Mouse (Mus musculus): Measurements from ENCODE around the gene Mcoln2. TPM values are rescaled to one million over a fixed set of nuclear protein-coding genes. Genes with fewer than 3 reads are reported as not detected.
A peak's percentile ranks its signal among the peaks of the same experiment; 100 is the strongest.

The Mcoln2 gene
- 0.51 and 0.58 TPM in 2 replicates for polyA plus RNA-seq (2015; fragmentation: Nextera tagmentation; extraction: Ambion mirVana)

- Histone ChIP-seq H3K9me3 (no peaks in the 10 kb centered on the region), H3K27ac (no peak within 1 kb of the TSS), H3K36me3 (no peaks in the 10 kb centered on the region), H3K4me2 (peak within 1 kb of the TSS; percentile 91), H3K4me3 (peak within 1 kb of the TSS; percentile 46), H3K9ac (peak within 1 kb of the TSS; percentile 57; the same call in 1 of the 2 replicates), H3K27me3 (peaks cover 67% of the 10 kb centered on the region), H3K4me1 (peaks cover 22% of the 10 kb centered on the region)
- 14% methylated on average over 29 of the region's 34 CpGs for WGBS
- no peak; the same call in 1 of the 2 replicates for ATAC-seq (ENCODE audit: insufficient number of reproducible peaks, insufficient read depth, low FRiP score, low TSS enrichment, low read depth)
These were observed at the start of gene Mcoln2 for GRCm38 (mm10) chr3:146149156-146150057. Gene Mcoln2 (plus strand): TSS chr3:146149833.

- H3K4me2 ChIP-seq: no peak overlapping the region
- no peaks in the 10 kb centered on the region for H3K36me3 ChIP-seq
- no peaks in the 10 kb centered on the region for H3K27me3 ChIP-seq
- no peaks in the 10 kb centered on the region for H3K4me1 ChIP-seq
- H3K9ac ChIP-seq: no peak overlapping the region
- no peak overlapping the region for H3K27ac ChIP-seq
- ATAC-seq (ENCODE audit: insufficient number of reproducible peaks, insufficient read depth, low FRiP score, low TSS enrichment, low read depth): no peak
- H3K9me3 ChIP-seq: no peaks in the 10 kb centered on the region
- H3K4me3 ChIP-seq: no peak overlapping the region
These were observed 49.7 kb upstream of the Mcoln2 start for GRCm38 (mm10) chr3:146099925-146100324.

GRCm38 (mm10) chr3:146102049-146102448 lies 47.6 kb upstream of the Mcoln2 start:
- no peaks in the 10 kb centered on the region for H3K27me3 ChIP-seq
- H3K4me3 ChIP-seq: no peak overlapping the region
- H3K4me1 ChIP-seq: peaks cover 4% of the 10 kb centered on the region
- H3K4me2 ChIP-seq: no peak overlapping the region
- no peaks in the 10 kb centered on the region for H3K36me3 ChIP-seq
- ATAC-seq (ENCODE audit: insufficient number of reproducible peaks, insufficient read depth, low FRiP score, low TSS enrichment, low read depth): no peak
- H3K27ac ChIP-seq: no peak overlapping the region
- H3K9ac ChIP-seq: no peak overlapping the region
- H3K9me3 ChIP-seq: no peaks in the 10 kb centered on the region
- WGBS: 57% methylated on average over 6 of the region's 6 CpGs

GRCm38 (mm10) chr3:146107116-146107849 lies 42.4 kb upstream of the Mcoln2 start:
- H3K27ac ChIP-seq: no peak overlapping the region
- ATAC-seq (ENCODE audit: insufficient number of reproducible peaks, insufficient read depth, low FRiP score, low TSS enrichment, low read depth): no peak
- no peaks in the 10 kb centered on the region for H3K9me3 ChIP-seq
- WGBS: 3% methylated on average over 18 of the region's 18 CpGs
- no peaks in the 10 kb centered on the region for H3K36me3 ChIP-seq
- H3K4me2 ChIP-seq: peak overlapping the region; percentile 86
- peaks cover 3% of the 10 kb centered on the region; the same call in 1 of the 2 replicates for H3K27me3 ChIP-seq
- H3K9ac ChIP-seq: peak overlapping the region; percentile 59
- H3K4me3 ChIP-seq: peak overlapping the region; percentile 46
- peaks cover 9% of the 10 kb centered on the region for H3K4me1 ChIP-seq

DNA sequence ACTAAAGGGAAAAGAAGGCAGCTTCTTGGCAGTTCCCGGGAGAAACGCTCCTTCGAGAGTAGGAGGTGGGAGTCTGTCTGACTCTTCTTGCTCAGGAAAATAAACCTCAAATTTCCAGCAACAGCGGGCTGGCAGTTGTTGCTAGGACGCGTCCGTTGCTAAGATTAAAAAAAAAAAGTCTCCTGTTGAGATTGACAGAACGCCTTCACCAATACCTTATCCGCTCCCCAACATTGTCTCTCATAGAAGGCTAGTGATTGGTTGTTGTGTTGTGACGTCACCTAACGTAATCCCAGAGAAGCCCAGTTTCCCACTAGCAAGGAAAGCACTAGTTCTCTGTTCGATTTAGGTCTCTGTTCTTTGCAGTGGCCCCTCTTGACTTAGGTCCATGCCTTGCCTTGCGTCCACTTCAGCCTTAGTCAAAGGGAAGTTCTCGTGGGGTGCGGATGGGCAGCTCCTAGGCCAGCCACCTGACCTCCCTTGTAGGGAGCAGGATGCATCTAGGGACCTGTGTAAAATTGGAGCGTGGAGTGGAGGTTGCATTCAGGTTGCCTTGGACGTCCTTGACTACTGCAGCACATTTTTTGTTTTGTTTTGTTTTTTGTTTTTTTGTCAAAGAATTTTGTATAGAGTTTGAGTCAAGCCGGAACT lies 41.6 kb upstream of the Mcoln2 start, which contains the start of gene Wdr63:
Wdr63 (minus strand) TSS at position 210 of the 651 bp plus-strand sequence.
- Histone ChIP-seq H3K4me2 (peak within 1 kb of the TSS; percentile 86), H3K27ac (no peak within 1 kb of the TSS), H3K4me3 (peak within 1 kb of the TSS; percentile 46), H3K27me3 (peaks cover 3% of the 10 kb centered on the region; the same call in 1 of the 2 replicates), H3K36me3 (no peaks in the 10 kb centered on the region), H3K9ac (peak within 1 kb of the TSS; percentile 59), H3K9me3 (no peaks in the 10 kb centered on the region), H3K4me1 (peaks cover 9% of the 10 kb centered on the region)
- WGBS: 10% methylated on average over 18 of the region's 18 CpGs
- peak; percentile 89 for ATAC-seq (ENCODE audit: insufficient number of reproducible peaks, insufficient read depth, low FRiP score, low TSS enrichment, low read depth)

DNA sequence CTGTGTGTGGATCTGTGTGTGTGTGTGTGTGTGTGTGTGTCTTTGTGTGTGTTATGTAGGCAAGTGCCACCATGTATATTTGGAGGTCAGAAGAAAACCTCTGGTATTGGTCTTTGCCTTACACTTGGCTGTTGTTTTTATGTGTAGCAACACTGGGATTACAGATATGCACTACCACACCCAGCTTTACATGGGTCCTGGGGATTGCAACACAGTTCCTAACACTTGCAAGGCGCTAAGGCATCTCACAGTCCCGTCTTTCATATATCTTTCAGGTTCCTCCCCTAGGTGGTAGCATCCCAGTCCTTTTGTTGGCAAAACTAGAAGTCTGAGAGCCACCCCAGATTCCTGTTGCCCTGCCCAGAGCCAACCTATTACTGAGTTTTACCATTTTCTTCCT lies 40.7 kb upstream of the Mcoln2 start:
- Histone ChIP-seq H3K27ac (no peak overlapping the region), H3K36me3 (no peaks in the 10 kb centered on the region), H3K4me1 (peaks cover 9% of the 10 kb centered on the region), H3K4me2 (no peak overlapping the region), H3K9ac (no peak overlapping the region), H3K9me3 (no peaks in the 10 kb centered on the region), H3K4me3 (no peak overlapping the region), H3K27me3 (peaks cover 7% of the 10 kb centered on the region)
- WGBS: 55% methylated on average over 2 of the region's 2 CpGs
- ATAC-seq (ENCODE audit: insufficient number of reproducible peaks, insufficient read depth, low FRiP score, low TSS enrichment, low read depth): no peak

DNA sequence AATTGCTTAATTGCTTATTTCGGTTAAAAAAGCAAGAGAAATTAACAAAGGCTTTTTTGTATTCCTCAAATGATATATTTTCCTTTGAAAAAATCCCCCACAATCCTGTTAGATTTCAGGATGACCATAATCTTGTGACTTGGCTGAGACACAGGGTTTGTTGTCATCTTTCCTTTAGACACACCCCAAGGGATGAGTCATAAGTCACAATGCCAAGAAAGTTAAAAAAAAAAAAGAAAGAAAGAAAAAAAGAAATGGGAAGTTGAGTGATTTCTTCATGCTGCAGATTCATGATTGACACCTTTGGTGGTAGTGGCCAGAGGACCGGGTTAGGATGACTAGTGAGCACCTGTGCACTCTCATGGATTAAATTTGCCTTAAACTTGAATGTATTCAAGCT lies 39.3 kb upstream of the Mcoln2 start:
- WGBS: 63% methylated on average over 2 of the region's 2 CpGs
- Histone ChIP-seq H3K9ac (no peak overlapping the region), H3K4me2 (no peak overlapping the region), H3K4me1 (peaks cover 9% of the 10 kb centered on the region), H3K36me3 (no peaks in the 10 kb centered on the region), H3K9me3 (no peaks in the 10 kb centered on the region), H3K4me3 (no peak overlapping the region), H3K27ac (no peak overlapping the region), H3K27me3 (peaks cover 10% of the 10 kb centered on the region)
- no peak for ATAC-seq (ENCODE audit: insufficient number of reproducible peaks, insufficient read depth, low FRiP score, low TSS enrichment, low read depth)

- H3K36me3 ChIP-seq: no peaks in the 10 kb centered on the region
- H3K9me3 ChIP-seq: no peaks in the 10 kb centered on the region
- no peak overlapping the region for H3K4me2 ChIP-seq
- no peak overlapping the region for H3K4me3 ChIP-seq
- peaks cover 11% of the 10 kb centered on the region for H3K27me3 ChIP-seq
- 65% methylated on average over 6 of the region's 6 CpGs for WGBS
- no peak overlapping the region for H3K27ac ChIP-seq
- no peak overlapping the region for H3K9ac ChIP-seq
- peaks cover 9% of the 10 kb centered on the region for H3K4me1 ChIP-seq
- ATAC-seq (ENCODE audit: insufficient number of reproducible peaks, insufficient read depth, low FRiP score, low TSS enrichment, low read depth): no peak
These were observed 38.7 kb upstream of the Mcoln2 start for GRCm38 (mm10) chr3:146110916-146111315.

- peaks cover 16% of the 10 kb centered on the region for H3K4me1 ChIP-seq
These were observed 32.2 kb upstream of the Mcoln2 start, which contains the start of gene Mcoln3 for GRCm38 (mm10) chr3:146117258-146117996. Gene Mcoln3 (plus strand): TSS chr3:146117450.

DNA sequence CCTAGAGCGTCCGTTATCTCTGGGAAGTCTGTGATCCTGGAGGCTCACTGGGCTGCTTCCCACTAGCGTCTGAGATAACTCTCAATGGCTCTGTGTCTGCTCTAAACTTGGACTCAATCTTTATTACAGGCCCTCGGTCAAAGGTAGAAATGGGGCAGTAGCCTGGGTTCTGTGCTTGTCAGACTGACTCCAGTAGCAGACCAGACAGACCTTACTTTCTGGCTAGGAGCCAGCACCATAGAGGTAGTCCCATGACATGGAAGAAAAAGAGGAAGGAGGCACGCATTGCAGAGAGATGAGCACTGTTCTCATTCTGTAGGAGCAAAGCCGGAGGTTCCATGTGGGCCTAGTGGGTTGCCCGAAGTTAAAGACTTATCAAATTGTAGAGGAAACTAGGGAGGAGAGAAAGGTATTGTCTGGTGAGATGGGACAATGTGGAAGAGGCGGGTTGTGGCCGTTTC lies 31.6 kb upstream of the Mcoln2 start:
- Histone ChIP-seq H3K4me2 (peak overlapping the region; percentile 64), H3K4me3 (peak overlapping the region; percentile 37; the same call in 1 of the 2 replicates), H3K36me3 (no peaks in the 10 kb centered on the region), H3K9me3 (no peaks in the 10 kb centered on the region), H3K27ac (no peak overlapping the region), H3K9ac (no peak overlapping the region), H3K27me3 (peaks cover 41% of the 10 kb centered on the region), H3K4me1 (peaks cover 16% of the 10 kb centered on the region)
- ATAC-seq (ENCODE audit: insufficient number of reproducible peaks, insufficient read depth, low FRiP score, low TSS enrichment, low read depth): no peak
- WGBS: 58% methylated on average over 9 of the region's 9 CpGs

More at GRCm38 (mm10) chr3:146117258-146117996, 32.2 kb upstream of the Mcoln2 start, which contains the start of gene Mcoln3:
- H3K4me3 ChIP-seq: peak within 1 kb of the TSS; percentile 37
- WGBS: 11% methylated on average over 35 of the region's 35 CpGs
- no peak for ATAC-seq (ENCODE audit: insufficient number of reproducible peaks, insufficient read depth, low FRiP score, low TSS enrichment, low read depth)
- H3K9me3 ChIP-seq: no peaks in the 10 kb centered on the region
- H3K36me3 ChIP-seq: no peaks in the 10 kb centered on the region
- no peak within 1 kb of the TSS for H3K27ac ChIP-seq
- H3K27me3 ChIP-seq: peaks cover 41% of the 10 kb centered on the region
- H3K9ac ChIP-seq: peak within 1 kb of the TSS; percentile 60
- peak within 1 kb of the TSS; percentile 64 for H3K4me2 ChIP-seq
